Mouse (Mus musculus): ENCODE data around the gene Klk10.

Gene Klk10

GRCm38 (mm10) chr7:43797333-43797769 is 16.5 kb downstream of the Klk10 start, which contains the start of gene Klk8:
Gene Klk8, plus strand, starts transcription at chr7:43797577.
- no peak for DNase-seq

- no peak for DNase-seq
Observed at GRCm38 (mm10) chr7:43797844-43798462, 17.1 kb downstream of the Klk10 start.

DNA sequence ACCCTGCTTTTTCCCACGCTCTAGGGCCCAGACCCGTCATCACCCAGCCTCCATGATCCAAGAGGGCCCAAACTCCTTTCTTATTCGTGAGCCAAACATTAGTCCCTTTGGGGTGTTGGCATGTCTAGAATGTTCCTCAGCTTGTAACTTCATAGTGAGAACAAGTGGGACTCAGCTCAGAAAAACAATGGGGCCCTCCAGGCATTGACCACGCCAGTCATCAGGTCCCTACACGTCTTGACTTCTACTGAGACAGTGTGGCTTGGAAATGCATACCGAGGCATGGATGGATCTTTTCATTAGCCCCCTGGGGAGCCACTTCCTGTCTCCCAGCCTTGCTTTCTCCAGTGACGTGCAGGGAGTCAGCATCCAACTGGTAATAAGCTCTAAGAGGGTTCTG is 19.0 kb downstream of the Klk10 start:
- DNase-seq = no peak

GRCm38 (mm10) chr7:43810994-43811393 is 30.2 kb downstream of the Klk10 start, which contains the start of gene Klk7:
Gene Klk7, plus strand, starts transcription at chr7:43811294.
- no peak for DNase-seq

DNA sequence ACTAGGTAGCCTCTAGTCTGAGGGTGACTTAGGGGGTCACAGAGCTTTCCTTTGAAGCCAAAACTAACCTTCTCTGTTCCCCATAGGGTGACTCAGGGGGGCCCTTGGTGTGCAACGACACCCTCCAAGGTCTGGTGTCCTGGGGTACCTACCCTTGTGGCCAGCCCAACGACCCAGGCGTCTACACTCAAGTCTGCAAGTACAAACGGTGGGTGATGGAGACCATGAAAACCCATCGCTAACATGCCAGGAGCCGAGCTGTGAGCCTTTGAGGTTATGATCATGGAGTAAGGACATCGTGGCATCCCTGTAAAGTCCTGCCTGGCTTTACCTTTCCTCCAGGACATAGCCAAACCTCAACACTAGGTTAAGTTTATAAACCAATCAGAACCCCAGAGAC is 34.4 kb downstream of the Klk10 start:
- no peak for DNase-seq

- no peak for DNase-seq
Observed at GRCm38 (mm10) chr7:43816746-43817145, 35.9 kb downstream of the Klk10 start.

GRCm38 (mm10) chr7:43821581-43821980 is 40.7 kb downstream of the Klk10 start:
- no peak for DNase-seq

GRCm38 (mm10) chr7:43824199-43824598 is 43.4 kb downstream of the Klk10 start, which contains the start of gene Klk6:
Gene Klk6, plus strand, starts transcription at chr7:43824499.
- DNase-seq = no peak

DNA sequence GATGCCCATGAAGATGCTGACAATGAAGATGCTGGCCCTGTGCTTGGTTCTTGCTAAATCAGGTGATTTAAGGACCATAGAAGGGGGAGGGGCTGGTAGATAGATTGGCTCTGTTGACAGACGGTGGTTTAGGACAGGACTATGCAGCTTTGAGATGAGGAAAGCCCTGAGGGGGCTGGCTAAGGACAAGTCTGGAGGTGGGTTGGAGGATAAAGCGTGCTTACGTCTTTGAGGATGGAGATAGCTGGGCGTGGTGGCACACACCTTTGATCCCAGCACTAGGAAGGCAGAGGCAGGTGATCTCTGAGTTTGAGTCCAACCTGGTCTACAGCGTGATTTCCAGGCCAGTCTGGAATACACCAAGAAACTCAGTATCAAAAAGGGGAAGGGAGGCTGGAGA is 45.2 kb downstream of the Klk10 start:
- DNase-seq = no peak

DNA sequence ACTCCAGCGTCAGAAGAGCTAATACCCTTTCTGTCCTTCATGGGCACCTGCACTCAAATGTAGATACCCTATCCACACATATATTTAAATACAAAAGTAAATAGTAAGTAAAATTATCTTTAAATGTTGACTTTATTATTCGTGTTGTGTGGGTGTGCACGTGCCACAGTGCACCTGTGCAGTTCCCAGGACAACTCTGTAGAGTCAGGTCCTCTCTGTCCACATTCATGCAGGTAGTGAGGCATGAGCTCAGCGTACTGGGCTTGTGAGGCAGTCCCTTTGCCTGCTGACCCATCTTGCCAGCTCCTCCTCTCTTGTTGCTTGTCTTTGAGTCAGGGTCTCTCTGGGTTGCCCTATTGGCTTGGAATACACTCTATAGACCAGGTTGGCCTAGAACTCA is 46.9 kb downstream of the Klk10 start:
- DNase-seq = no peak

GRCm38 (mm10) chr7:43829006-43829405 is 48.2 kb downstream of the Klk10 start:
- no peak for DNase-seq

Measured in right cerebral cortex, postnatal 25 days (tissue).